Mouse (Mus musculus): ENCODE results near the gene Rps6kl1.

- no peak for TF ChIP-seq CTCF (IDR thresholded peaks at IDR 0.05; ENCODE audit: low read depth, low read length)
- no peak for TF ChIP-seq POLR2A (IDR thresholded peaks at IDR 0.05; ENCODE audit: borderline replicate concordance, low read depth, low read length)
Observed at GRCm38 (mm10) chr12:85170948-85171307, 19.9 kb upstream of the Rps6kl1 start.

Data from bone marrow macrophage, adult 2 months (primary cell).